Mouse (Mus musculus) left cerebral cortex, postnatal 14 days (tissue): Measurements from ENCODE around the gene Mib2. TPM values are rescaled to one million over a fixed set of nuclear protein-coding genes. Genes with fewer than 3 reads are reported as not detected.
"Not testable (repeated sequence)": the region's sequence is repeated elsewhere in the genome, so short reads cannot be mapped to it uniquely, and the experiment has no call there.

Source experiments
- DNase-seq, 2 experiments: peaks; one replicate each; pipeline ENCODE4 v3.0.0; 2021 to 2022; ENCODE audit warnings: low spot score in 2 of 2, mixed read lengths in 1 of 2
- intact Hi-C: fragments of 180-260 bp; cut with DNase I; formaldehyde crosslinking; loops from one replicate; pipeline ENCODE4 v1.15.1; 2025
- long read RNA-seq, 2 experiments: library from polyadenylated mRNA; stranded (forward); transcript quantifications; one replicate each; pipeline ENCODE4 v2.0.0; 2021
- total RNA-seq, 2 experiments: library from RNA; stranded (reverse); gene quantifications; 2 replicates each; pipeline ENCODE4 v1.2.3; 2021

Gene Mib2
- total RNA-seq = 100 to 1,000 TPM; 105 TPM
- long read RNA-seq, experiment 1, transcript Mib2-201 (19 exons, 3,642 nt) = major isoform, 27 of 125 reads
- long read RNA-seq, experiment 1, partial matches to known transcripts = 34 of 125 reads
- long read RNA-seq, experiment 1, other reads (novel, unspliced or antisense) = 64 of 125 reads
- long read RNA-seq, experiment 2, transcript Mib2-201 (19 exons, 3,642 nt) = major isoform, 31 of 117 reads
- long read RNA-seq, experiment 2, partial matches to known transcripts = 26 of 117 reads
- long read RNA-seq, experiment 2, other reads (novel, unspliced or antisense) = 60 of 117 reads

- peak; percentile 97 to 99 for DNase-seq
- intact Hi-C loops = loop anchor here (5.0 kb wide), 2 partner anchors 38 to 42 kb away; no protein-coding TSS in a partner anchor
Measured at GRCm38 (mm10) chr4:155668689-155669597, at the start of gene Mib2. Gene Mib2 (minus strand): TSS chr4:155669198.

- intact Hi-C loops = no loop called here
- no peak for DNase-seq
Measured at GRCm38 (mm10) chr4:155710521-155711252, 41.7 kb upstream of the Mib2 start.

- DNase-seq = peak in 1 of 2 experiments; percentile 54
- intact Hi-C loops = loop anchor here (5.0 kb wide), 1 partner anchor 42 kb away; the partner anchor contains the start of gene Mib2
Measured at GRCm38 (mm10) chr4:155708988-155709387, 40.0 kb upstream of the Mib2 start.

GRCm38 (mm10) chr4:155708582-155708981 is 39.6 kb upstream of the Mib2 start:
- DNase-seq = no peak
- intact Hi-C loops = loop anchor here (5.0 kb wide), 1 partner anchor 41 kb away; the partner anchor contains the start of gene Mib2

- DNase-seq = no peak
- intact Hi-C loops = loop anchor here (5.0 kb wide), 1 partner anchor 38 kb away; the partner anchor contains the start of gene Mib2
Measured at GRCm38 (mm10) chr4:155705592-155705929, 36.6 kb upstream of the Mib2 start.

- peak; percentile 92 to 95 for DNase-seq
- intact Hi-C loops = loop anchor here (5.0 kb wide), 2 partner anchors 38 to 78 kb away; partner anchors contain the start of gene Mib2
Measured at GRCm38 (mm10) chr4:155704721-155705591, 36.0 kb upstream of the Mib2 start, which contains the start of gene Ssu72. Gene Ssu72 (plus strand): TSS chr4:155704800.

- no peak for DNase-seq
- intact Hi-C loops = loop anchor here (5.0 kb wide), 1 partner anchor 76 kb away; no protein-coding TSS in a partner anchor
Measured at GRCm38 (mm10) chr4:155703425-155703929, 34.5 kb upstream of the Mib2 start.

- intact Hi-C loops = loop anchor here (5.0 kb wide), 1 partner anchor 73 kb away; no protein-coding TSS in a partner anchor
- no peak for DNase-seq
Measured at GRCm38 (mm10) chr4:155700425-155700824, 31.4 kb upstream of the Mib2 start.

GRCm38 (mm10) chr4:155696261-155697255 is 27.6 kb upstream of the Mib2 start:
- DNase-seq = no peak
- intact Hi-C loops = no loop called here

GRCm38 (mm10) chr4:155695531-155696062 is 26.6 kb upstream of the Mib2 start:
- DNase-seq = no peak
- intact Hi-C loops = no loop called here

- intact Hi-C loops = no loop called here
- DNase-seq = peak; percentile 87 to 90
Measured at GRCm38 (mm10) chr4:155694482-155695401, 25.7 kb upstream of the Mib2 start.

- DNase-seq = peak; percentile 72 to 79
- intact Hi-C loops = no loop called here
Measured at GRCm38 (mm10) chr4:155694111-155694481, 25.1 kb upstream of the Mib2 start, which contains the start of gene Fndc10. Gene Fndc10 (plus strand): TSS chr4:155694342.

- intact Hi-C loops = no loop called here
- DNase-seq = no peak
Measured at GRCm38 (mm10) chr4:155692421-155692820, 23.4 kb upstream of the Mib2 start.

- intact Hi-C loops = no loop called here
Measured at GRCm38 (mm10) chr4:155690571-155691375, 21.8 kb upstream of the Mib2 start.

GRCm38 (mm10) chr4:155687764-155688163 is 18.8 kb upstream of the Mib2 start:
- DNase-seq, intact Hi-C loops: not testable (repeated sequence)

More at GRCm38 (mm10) chr4:155690571-155691375, 21.8 kb upstream of the Mib2 start:
- peak in 1 of 2 experiments; percentile 39 for DNase-seq
